Mouse (Mus musculus) forebrain, embryonic 11.5 days (tissue): ENCODE data around the gene Slc2a5. TPM values are rescaled to one million over a fixed set of nuclear protein-coding genes. Genes with fewer than 3 reads are reported as not detected.

Source experiments
- ATAC-seq: fragments of 200-750 bp; cut with Nextera tagmentation; replicated peaks from 2 replicates; pipeline ENCODE4 v1.8.0; 2017; ENCODE audit warnings: moderate TSS enrichment; ENCODE audit not compliant: low FRiP score
- DNase-seq: peaks from one replicate; pipeline ENCODE4 v3.0.0-alpha.2; 2017; ENCODE audit warnings: low spot score
- H3K27ac ChIP-seq: fragments of 300-500 bp; sonication (generic); 2 replicates; pipeline ENCODE4 v1.5.1; 2014; ENCODE audit warnings: low read depth, low read length
- H3K27me3 ChIP-seq: fragments of 300-500 bp; sonication (generic); 2 replicates; pipeline ENCODE4 v1.6.1; 2014; ENCODE audit warnings: mild to moderate bottlenecking, low read length, mixed read lengths; ENCODE audit not compliant: control insufficient read depth, insufficient read depth
- H3K36me3 ChIP-seq: fragments of 300-500 bp; sonication (generic); 2 replicates; pipeline ENCODE4 v1.6.1; 2014; ENCODE audit warnings: mild to moderate bottlenecking, low read length, moderate library complexity, mixed read lengths; ENCODE audit not compliant: control insufficient read depth, insufficient read depth
- H3K4me1 ChIP-seq: fragments of 300-500 bp; sonication (generic); replicated peaks from 2 replicates; pipeline ENCODE4 v1.6.1; 2014; ENCODE audit warnings: low read length, mixed read lengths; ENCODE audit not compliant: control insufficient read depth, insufficient read depth
- H3K4me2 ChIP-seq: fragments of 300-500 bp; sonication (generic); 2 replicates; pipeline ENCODE4 v1.6.1; 2014; ENCODE audit warnings: low read depth, mild to moderate bottlenecking, low read length, moderate library complexity, mixed read lengths; ENCODE audit not compliant: severe bottlenecking
- H3K4me3 ChIP-seq: fragments of 300-500 bp; sonication (generic); 2 replicates; pipeline ENCODE4 v1.5.1; 2014; ENCODE audit warnings: low read depth, low read length
- H3K9ac ChIP-seq: fragments of 300-500 bp; sonication (generic); 2 replicates; pipeline ENCODE4 v1.6.1; 2014; ENCODE audit warnings: low read length
- H3K9me3 ChIP-seq: fragments of 300-500 bp; sonication (generic); 2 replicates; pipeline ENCODE4 v1.6.1; 2016; ENCODE audit warnings: low read length, mixed read lengths; ENCODE audit not compliant: control insufficient read depth
- WGBS: fragments of 180-500 bp; shearing (Covaris S2); extraction: QIAGEN DNeasy Blood & Tissue Kit; methylation state at CpG from one replicate; pipeline ENCODE4 v1.1.7; 2014; 5-methylcytosine and 5-hydroxymethylcytosine counted together
- polyA plus RNA-seq: library from polyadenylated mRNA; unstranded; fragments of >200 nt; fragmentation: Nextera tagmentation; extraction: Ambion mirVana; gene quantifications from 2 replicates; pipeline ENCODE4 v1.2.1, GENCODE M21; 2014

The Slc2a5 gene
- polyA plus RNA-seq: 1.1 and 1.8 TPM in 2 replicates

DNA sequence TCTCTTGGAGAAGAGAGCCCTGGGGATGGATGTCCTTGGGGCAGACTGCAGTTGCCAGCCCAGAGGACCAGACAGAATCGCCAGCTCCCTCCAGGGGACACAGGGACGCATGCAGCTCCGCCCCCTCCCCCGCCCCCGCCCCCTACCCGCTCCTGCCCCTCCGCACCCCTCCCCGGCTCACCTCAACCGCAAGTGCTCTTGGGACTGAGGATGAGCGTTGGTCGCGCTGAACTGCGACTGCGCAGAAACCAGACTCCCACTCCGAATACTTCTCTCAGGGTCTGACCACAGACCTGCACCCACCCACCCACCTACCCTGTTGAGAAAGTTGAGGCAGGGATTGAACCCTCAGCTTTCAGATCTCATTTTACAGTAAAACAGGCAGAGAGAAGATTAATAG, at the start of gene Slc2a5:
Slc2a5 (plus strand) TSS at position 229 of the 400 bp plus-strand sequence.
- no peaks in the 10 kb centered on the region for H3K27me3 ChIP-seq
- H3K27ac ChIP-seq: no peak within 1 kb of the TSS
- H3K9me3 ChIP-seq: no peaks in the 10 kb centered on the region
- 1% methylated on average over 15 of the region's 15 CpGs for WGBS
- no peaks in the 10 kb centered on the region for H3K36me3 ChIP-seq
- DNase-seq (peak; percentile 79), ATAC-seq (peak; percentile 51; the same call in 1 of the 2 replicates)
- H3K4me2 ChIP-seq: peak within 1 kb of the TSS; percentile 36
- H3K9ac ChIP-seq: peak within 1 kb of the TSS; percentile 32
- H3K4me1 ChIP-seq: no peaks in the 10 kb centered on the region
- 0 out of 2 replicates have a peak within 1 kb of the TSS, but pooled peaks have one; percentile 3 for H3K4me3 ChIP-seq

DNA sequence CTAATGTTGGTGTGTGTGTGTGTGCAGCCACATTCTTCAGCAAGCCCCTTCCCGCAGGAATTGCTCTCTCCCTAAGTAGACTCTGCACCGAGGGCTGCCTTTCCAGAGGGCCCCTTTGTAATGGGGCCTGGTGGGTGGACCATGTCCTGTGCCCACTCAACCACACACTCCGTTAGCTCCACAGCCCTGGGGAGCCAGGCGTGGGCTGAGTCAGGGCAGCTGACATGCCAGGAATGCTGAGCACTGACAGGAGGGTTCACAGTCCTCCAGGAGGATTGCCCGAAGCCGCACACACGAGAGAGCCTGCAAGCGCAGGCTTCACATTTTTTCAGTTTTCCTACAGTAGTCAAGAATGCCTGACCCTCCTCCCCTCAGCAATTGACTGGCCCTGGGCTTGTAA, 48.9 kb upstream of the Slc2a5 start:
- H3K27me3 ChIP-seq: no peaks in the 10 kb centered on the region
- DNase-seq (no peak), ATAC-seq (no peak)
- WGBS: 69% methylated on average over 8 of the region's 8 CpGs
- no peak overlapping the region for H3K27ac ChIP-seq
- H3K4me3 ChIP-seq: no peak overlapping the region
- no peaks in the 10 kb centered on the region for H3K9me3 ChIP-seq
- no peak overlapping the region for H3K4me2 ChIP-seq
- no peaks in the 10 kb centered on the region for H3K4me1 ChIP-seq
- H3K36me3 ChIP-seq: no peaks in the 10 kb centered on the region
- no peak overlapping the region for H3K9ac ChIP-seq

DNA sequence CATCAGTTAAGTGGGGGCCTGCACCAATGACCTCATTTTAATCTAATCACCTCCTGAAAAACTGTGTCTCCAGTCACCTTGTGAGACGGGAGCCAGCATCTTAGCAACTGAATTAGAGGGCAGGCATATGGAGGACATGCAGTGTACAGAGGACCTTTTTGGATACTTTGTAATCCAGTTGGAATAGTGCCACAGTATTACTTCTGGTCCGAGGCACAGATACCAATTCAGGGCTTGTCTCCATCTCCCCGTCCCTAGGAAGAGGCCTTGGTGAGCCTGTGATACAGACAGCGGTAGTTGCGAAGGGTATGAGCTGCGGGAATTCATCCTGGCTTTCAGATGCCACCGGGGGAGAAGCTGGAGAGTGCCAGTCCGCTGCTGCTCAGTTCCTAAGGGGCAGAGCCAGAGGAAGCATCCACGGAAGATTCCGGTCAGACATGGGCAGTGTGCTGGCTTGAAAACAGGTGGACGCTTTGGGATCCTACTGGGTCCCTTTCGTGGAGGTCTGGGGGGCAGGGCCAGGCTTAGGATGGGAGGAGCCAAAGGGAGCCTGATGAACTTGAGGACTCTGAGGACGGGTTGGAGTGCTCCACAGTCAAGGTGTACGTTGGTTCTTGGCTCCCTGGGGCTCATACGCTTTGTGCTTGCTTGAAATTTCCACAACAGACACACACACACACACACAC, 46.5 kb upstream of the Slc2a5 start:
- 0 out of 2 replicates have a peak, but pooled peaks have one; percentile 39 for ATAC-seq
- DNase-seq: no peak
- no peaks in the 10 kb centered on the region for H3K27me3 ChIP-seq
- H3K36me3 ChIP-seq: no peaks in the 10 kb centered on the region
- H3K9ac ChIP-seq: no peak overlapping the region
- H3K9me3 ChIP-seq: no peaks in the 10 kb centered on the region
- 57% methylated on average over 15 of the region's 15 CpGs for WGBS
- H3K4me2 ChIP-seq: no peak overlapping the region
- H3K27ac ChIP-seq: no peak overlapping the region
- no peak overlapping the region for H3K4me3 ChIP-seq
- no peaks in the 10 kb centered on the region; the same call in 1 of the 2 replicates for H3K4me1 ChIP-seq

DNA sequence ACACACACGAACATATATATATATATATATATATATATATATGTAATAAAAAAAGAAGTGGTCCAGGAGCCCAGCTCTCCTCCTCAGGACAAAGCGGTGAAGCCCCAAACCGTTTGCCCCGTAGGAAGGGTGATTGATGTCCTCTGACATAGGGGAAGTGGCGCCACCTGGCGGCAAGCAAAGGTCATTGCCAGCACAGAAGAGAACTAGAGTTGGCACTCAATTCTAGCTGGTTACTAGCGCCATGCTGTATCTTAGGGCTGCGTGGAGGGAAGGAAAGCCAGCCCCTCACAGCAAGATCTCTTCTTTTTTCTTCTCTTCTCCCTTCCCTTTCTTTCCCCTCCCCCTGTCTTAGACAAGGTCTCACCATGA, 46.0 kb upstream of the Slc2a5 start:
- 12% methylated on average over 8 of the region's 8 CpGs for WGBS
- ATAC-seq (no peak), DNase-seq (peak; percentile 75)
- Histone ChIP-seq H3K27me3 (no peaks in the 10 kb centered on the region), H3K4me1 (no peaks in the 10 kb centered on the region; the same call in 1 of the 2 replicates), H3K9ac (no peak overlapping the region), H3K36me3 (no peaks in the 10 kb centered on the region), H3K9me3 (no peaks in the 10 kb centered on the region), H3K4me2 (no peak overlapping the region), H3K4me3 (no peak overlapping the region), H3K27ac (no peak overlapping the region)

DNA sequence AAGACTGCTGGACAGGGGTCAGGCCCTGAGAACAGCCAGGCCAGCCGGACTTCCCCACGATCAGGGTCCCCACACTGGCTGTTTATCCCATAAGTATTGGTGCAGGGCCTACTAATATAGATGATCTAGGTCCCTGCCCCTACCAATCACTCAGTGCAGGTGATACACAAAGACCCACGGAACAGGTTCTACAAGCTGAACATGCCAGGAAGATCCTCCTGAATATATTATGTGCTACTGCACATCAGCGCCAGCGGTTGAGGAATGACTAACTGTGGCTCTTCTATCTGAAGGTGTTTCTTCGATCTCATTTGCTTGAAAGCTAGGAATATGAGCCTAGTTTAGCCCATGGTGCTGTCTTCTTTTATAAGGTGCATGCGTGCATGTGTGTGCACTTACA, 43.7 kb upstream of the Slc2a5 start:
- ATAC-seq (no peak), DNase-seq (no peak)
- no peak overlapping the region for H3K4me2 ChIP-seq
- H3K9ac ChIP-seq: no peak overlapping the region
- no peaks in the 10 kb centered on the region for H3K9me3 ChIP-seq
- H3K4me3 ChIP-seq: no peak overlapping the region
- H3K27ac ChIP-seq: no peak overlapping the region
- WGBS: 88% methylated on average over 7 of the region's 7 CpGs
- H3K27me3 ChIP-seq: no peaks in the 10 kb centered on the region
- H3K36me3 ChIP-seq: no peaks in the 10 kb centered on the region
- H3K4me1 ChIP-seq: no peaks in the 10 kb centered on the region; the same call in 1 of the 2 replicates

DNA sequence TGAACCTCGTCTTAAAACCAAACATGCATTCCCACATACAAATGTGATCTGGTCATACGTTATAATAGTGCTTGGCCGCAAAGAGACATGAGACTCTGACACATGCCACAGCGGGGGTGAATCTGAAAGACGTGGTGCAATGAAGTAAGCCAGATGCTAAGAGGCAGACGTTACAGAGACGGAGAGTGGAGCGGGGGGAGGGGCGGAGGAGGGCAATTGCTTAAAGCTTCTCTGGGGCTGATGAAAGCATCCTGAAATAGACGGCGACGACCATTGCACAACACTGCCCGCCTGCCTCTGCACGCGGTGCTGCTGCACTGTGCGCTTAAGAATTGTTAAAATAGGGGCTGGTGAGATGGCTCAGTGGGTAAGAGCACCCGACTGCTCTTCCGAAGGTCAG, 42.9 kb upstream of the Slc2a5 start:
- Histone ChIP-seq H3K36me3 (no peaks in the 10 kb centered on the region), H3K27me3 (no peaks in the 10 kb centered on the region), H3K9ac (no peak overlapping the region), H3K27ac (no peak overlapping the region), H3K4me3 (no peak overlapping the region), H3K4me1 (no peaks in the 10 kb centered on the region; the same call in 1 of the 2 replicates), H3K9me3 (no peaks in the 10 kb centered on the region), H3K4me2 (no peak overlapping the region)
- WGBS: 49% methylated on average over 18 of the region's 18 CpGs
- ATAC-seq (no peak), DNase-seq (no peak)

DNA sequence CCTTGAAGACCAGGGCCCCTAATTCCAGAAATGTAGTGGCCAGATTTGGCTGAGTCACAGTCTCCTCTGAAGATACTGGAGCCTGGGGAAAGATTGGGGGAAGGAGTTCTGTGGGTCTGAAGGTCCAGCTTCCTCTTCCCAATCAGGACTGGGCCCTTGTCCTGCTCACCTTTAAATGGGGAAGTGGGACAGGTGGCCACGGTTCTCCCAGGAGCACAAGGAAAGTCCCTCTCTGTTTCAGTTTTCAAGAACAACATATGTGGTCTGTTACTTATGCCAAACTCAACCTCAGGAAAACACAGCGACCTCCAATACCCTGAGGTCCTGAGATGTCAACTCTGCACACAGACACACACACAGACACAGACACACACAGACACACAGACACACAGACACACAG, 40.4 kb upstream of the Slc2a5 start:
- Histone ChIP-seq H3K4me2 (no peak overlapping the region), H3K4me3 (no peak overlapping the region), H3K36me3 (no peaks in the 10 kb centered on the region), H3K4me1 (no peaks in the 10 kb centered on the region; the same call in 1 of the 2 replicates), H3K9me3 (no peaks in the 10 kb centered on the region), H3K27me3 (no peaks in the 10 kb centered on the region), H3K27ac (no peak overlapping the region), H3K9ac (no peak overlapping the region)
- DNase-seq: no peak
- WGBS: 82% methylated on average over 2 of the region's 2 CpGs
- ATAC-seq: no peak

DNA sequence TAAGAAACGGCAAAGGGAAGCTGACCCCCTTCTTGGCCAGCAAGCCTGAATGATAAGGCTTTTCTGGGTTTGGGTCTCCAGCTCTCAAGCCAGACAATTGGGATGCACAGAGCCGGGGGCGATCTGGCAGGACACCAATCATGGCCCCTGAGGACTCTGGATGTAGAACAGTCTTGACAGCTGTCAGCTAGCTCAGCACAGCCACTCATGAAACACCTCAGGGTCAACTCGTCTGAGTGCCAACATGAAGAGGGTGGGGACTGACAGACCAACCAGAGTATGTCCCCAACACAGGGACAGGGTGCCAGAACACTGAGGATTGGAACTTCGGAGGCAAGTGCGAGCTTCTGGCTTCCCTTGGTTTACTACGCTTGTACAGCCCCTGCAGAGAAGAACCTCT, 39.8 kb upstream of the Slc2a5 start:
- no peak overlapping the region for H3K4me3 ChIP-seq
- no peaks in the 10 kb centered on the region; the same call in 1 of the 2 replicates for H3K4me1 ChIP-seq
- no peak overlapping the region for H3K4me2 ChIP-seq
- 85% methylated on average over 7 of the region's 7 CpGs for WGBS
- ATAC-seq: no peak
- no peak overlapping the region for H3K27ac ChIP-seq
- DNase-seq: no peak
- no peaks in the 10 kb centered on the region for H3K27me3 ChIP-seq
- no peaks in the 10 kb centered on the region for H3K9me3 ChIP-seq
- H3K36me3 ChIP-seq: no peaks in the 10 kb centered on the region
- H3K9ac ChIP-seq: no peak overlapping the region
